Mouse (Mus musculus) skeletal muscle tissue, postnatal 0 days (tissue): ENCODE results near the gene Ccl22. TPM values are rescaled to one million over a fixed set of nuclear protein-coding genes. Genes with fewer than 3 reads are reported as not detected.

Source experiments
- polyA plus RNA-seq: library from polyadenylated mRNA; unstranded; fragments of >200 nt; fragmentation: Nextera tagmentation; extraction: Ambion mirVana; gene quantifications from 2 replicates; pipeline ENCODE4 v1.2.1, GENCODE M21; 2015

Ccl22 gene
- polyA plus RNA-seq = 0.07 TPM in 1 of 2 replicates, not detected in the other

DNA sequence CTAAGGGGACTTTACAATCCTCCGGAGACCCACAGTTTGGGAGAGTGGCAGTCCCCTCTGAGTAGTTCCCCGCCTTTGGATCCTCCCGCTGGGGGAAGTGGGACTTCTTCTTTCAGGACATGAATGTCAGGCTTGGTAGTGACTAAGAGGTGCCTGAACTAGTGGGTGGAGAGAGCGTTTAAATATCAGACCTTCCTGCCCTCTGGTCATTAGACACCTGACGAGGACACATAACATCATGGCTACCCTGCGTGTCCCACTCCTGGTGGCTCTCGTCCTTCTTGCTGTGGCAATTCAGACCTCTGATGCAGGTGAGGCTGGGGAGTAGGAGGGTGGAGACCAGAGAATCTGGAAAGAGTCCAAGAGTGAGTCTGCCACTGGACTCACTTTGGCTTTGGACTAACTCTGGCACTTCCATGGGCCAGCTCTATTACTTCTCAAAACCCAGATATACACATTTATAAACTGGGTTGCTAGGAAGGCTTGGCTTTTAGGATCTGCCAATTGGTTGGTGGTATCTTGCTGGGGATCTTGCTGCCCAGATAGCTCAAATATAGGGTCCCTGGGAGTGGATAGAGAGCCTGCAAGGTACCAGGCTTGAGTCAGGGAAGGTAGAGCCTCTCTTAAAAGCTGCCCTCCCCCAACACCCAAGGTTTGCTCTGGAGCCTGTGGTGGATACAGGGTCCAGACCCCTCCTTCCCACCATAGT lies at the start of gene Ccl22:
TSS of gene Ccl22 (plus strand) at position 115 of the 709 bp plus-strand sequence.

DNA sequence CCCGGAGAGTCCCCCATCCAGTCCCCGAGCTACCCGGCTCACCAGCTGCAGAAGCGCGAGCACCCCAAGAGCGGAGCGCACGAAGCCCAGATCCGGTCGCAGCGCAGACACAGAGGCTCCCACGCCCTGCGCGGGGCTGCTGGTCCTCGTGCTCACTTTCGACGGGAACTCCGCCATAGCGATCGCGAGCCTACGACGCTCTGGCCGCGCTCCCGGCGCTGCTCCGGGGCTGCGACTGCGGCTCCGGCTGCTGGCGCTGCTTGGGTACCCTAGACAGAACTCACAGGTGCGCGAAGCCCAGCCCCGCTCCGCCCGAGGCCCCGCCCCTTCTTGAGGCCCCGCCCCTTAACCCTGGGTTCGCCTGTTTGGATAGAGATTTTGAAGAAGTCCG lies 49.4 kb upstream of the Ccl22 start, which contains the start of gene Pllp:
TSS of gene Pllp (minus strand) at position 285 of the 391 bp plus-strand sequence.

DNA sequence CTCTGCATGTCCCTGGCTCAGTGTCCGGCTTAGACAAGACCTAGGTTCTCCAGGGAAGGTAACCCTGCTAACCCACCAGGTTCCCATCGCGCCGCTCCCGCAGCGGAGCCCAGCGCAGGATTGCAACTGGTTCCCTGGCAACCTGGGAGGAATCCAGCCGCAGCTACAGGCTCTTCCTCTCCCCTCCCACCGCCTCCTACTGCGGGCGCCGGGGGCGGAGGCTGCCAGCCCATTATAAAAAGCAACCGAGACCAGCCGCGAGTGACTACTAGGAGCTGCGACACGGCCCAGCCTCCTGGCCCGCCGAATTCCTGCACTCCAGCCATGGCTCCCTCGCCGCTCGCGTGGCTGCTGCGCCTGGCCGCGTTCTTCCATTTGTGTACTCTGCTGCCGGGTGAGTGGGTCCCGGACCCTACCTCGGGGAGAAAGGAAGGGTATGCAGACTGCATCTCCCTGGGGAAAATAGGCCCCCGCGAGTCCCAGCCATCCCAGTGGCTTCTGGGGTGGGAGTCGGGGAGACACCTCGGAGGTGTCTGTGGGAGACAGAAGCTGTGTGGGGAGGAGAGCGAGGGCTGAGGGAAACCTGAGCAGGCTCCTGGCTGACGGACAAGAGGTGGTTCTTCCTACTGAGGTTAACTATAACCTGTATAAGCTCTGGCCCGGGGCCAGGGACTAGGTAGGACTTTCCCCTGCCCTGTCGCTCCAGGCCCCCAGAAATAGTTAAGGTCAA lies 26.7 kb downstream of the Ccl22 start, which contains the start of gene Cx3cl1:
TSS of gene Cx3cl1 (plus strand) at position 69 of the 730 bp plus-strand sequence.

Other genes with a start within 250 kb of the Ccl22 start
- 11.8 and 12.9 TPM in 2 replicates for gene Cpne2, start 212.6 kb upstream of the Ccl22 start, polyA plus RNA-seq
- 15.9 and 17.0 TPM in 2 replicates for gene Rspry1, start 143.7 kb upstream of the Ccl22 start, polyA plus RNA-seq
- 27.3 and 35.0 TPM in 2 replicates for gene Fam192a, start 143.6 kb upstream of the Ccl22 start, polyA plus RNA-seq
- 93.3 and 94.7 TPM in 2 replicates for gene Arl2bp, start 79.0 kb upstream of the Ccl22 start, polyA plus RNA-seq
- 2.8 and 3.1 TPM in 2 replicates for gene Pllp, start 49.3 kb upstream of the Ccl22 start, polyA plus RNA-seq
- 1.5 and 1.9 TPM in 2 replicates for gene Cx3cl1, start 26.4 kb downstream of the Ccl22 start, polyA plus RNA-seq
- gene Ccl17, start 64.9 kb downstream of the Ccl22 start, polyA plus RNA-seq = not detected in 2 replicates
- 250 and 264 TPM in 2 replicates for gene Coq9, start 92.7 kb downstream of the Ccl22 start, polyA plus RNA-seq
- gene Ciapin1, start 92.8 kb downstream of the Ccl22 start, polyA plus RNA-seq = 45.3 and 46.2 TPM in 2 replicates
- 85.7 and 93.4 TPM in 2 replicates for gene Polr2c, start 111.9 kb downstream of the Ccl22 start, polyA plus RNA-seq
- gene Dok4, start 130.7 kb downstream of the Ccl22 start, polyA plus RNA-seq = 9.0 and 9.3 TPM in 2 replicates
- gene Ccdc102a, start 172.5 kb downstream of the Ccl22 start, polyA plus RNA-seq = 16.3 and 18.5 TPM in 2 replicates
- gene Adgrg5, start 178.1 kb downstream of the Ccl22 start, polyA plus RNA-seq = 0.16 and 0.17 TPM in 2 replicates
- 5.2 and 9.1 TPM in 2 replicates for gene Adgrg1, start 229.2 kb downstream of the Ccl22 start, polyA plus RNA-seq